Mouse (Mus musculus) kidney, embryonic 16.5 days (tissue): ENCODE results near the gene Zfp324. TPM values are rescaled to one million over a fixed set of nuclear protein-coding genes. Genes with fewer than 3 reads are reported as not detected.

Experiments used
- ATAC-seq: fragments of 200-750 bp; cut with Nextera tagmentation; 2 replicates; pipeline ENCODE4 v1.8.0; 2017; ENCODE audit warnings: moderate TSS enrichment; ENCODE audit not compliant: low FRiP score, low TSS enrichment
- H3K27ac ChIP-seq: fragments of 300-500 bp; sonication (generic); 2 replicates; pipeline ENCODE4 v1.5.1; 2014; ENCODE audit warnings: low read length
- H3K27me3 ChIP-seq: fragments of 300-500 bp; sonication (generic); 2 replicates; pipeline ENCODE4 v1.6.1; 2014; ENCODE audit warnings: low read length, control low read depth, mixed read lengths; ENCODE audit not compliant: insufficient read depth
- H3K36me3 ChIP-seq: fragments of 300-500 bp; sonication (generic); 2 replicates; pipeline ENCODE4 v1.6.1; 2014; ENCODE audit warnings: low read length, control low read depth, mixed read lengths; ENCODE audit not compliant: insufficient read depth
- H3K4me1 ChIP-seq: fragments of 300-500 bp; sonication (generic); 2 replicates; pipeline ENCODE4 v1.6.1; 2014; ENCODE audit warnings: low read length, control low read depth, mixed read lengths; ENCODE audit not compliant: insufficient read depth
- H3K4me2 ChIP-seq: fragments of 300-500 bp; sonication (generic); replicated peaks from 2 replicates; pipeline ENCODE4 v1.6.1; 2014; ENCODE audit warnings: low read depth, low read length
- H3K4me3 ChIP-seq: fragments of 300-500 bp; sonication (generic); 2 replicates; pipeline ENCODE4 v1.5.1; 2014; ENCODE audit warnings: mild to moderate bottlenecking, low read length
- H3K9ac ChIP-seq: fragments of 300-500 bp; sonication (generic); replicated peaks from 2 replicates; pipeline ENCODE4 v1.6.1; 2014; ENCODE audit warnings: low read length
- H3K9me3 ChIP-seq: fragments of 300-500 bp; sonication (generic); 2 replicates; pipeline ENCODE4 v1.6.1; 2016; ENCODE audit warnings: low read length, control low read depth
- WGBS: fragments of 180-500 bp; shearing (Covaris S2); extraction: QIAGEN DNeasy Blood & Tissue Kit; methylation state at CpG from one replicate; pipeline ENCODE4 v1.1.7; 2014; 5-methylcytosine and 5-hydroxymethylcytosine counted together
- polyA plus RNA-seq: library from polyadenylated mRNA; unstranded; fragments of >200 nt; fragmentation: Nextera tagmentation; extraction: Ambion mirVana; gene quantifications from 2 replicates; pipeline ENCODE4 v1.2.1, GENCODE M21; 2015

Gene Zfp324
- polyA plus RNA-seq, 1 experiment from 2014 or later = 12.1 TPM

DNA sequence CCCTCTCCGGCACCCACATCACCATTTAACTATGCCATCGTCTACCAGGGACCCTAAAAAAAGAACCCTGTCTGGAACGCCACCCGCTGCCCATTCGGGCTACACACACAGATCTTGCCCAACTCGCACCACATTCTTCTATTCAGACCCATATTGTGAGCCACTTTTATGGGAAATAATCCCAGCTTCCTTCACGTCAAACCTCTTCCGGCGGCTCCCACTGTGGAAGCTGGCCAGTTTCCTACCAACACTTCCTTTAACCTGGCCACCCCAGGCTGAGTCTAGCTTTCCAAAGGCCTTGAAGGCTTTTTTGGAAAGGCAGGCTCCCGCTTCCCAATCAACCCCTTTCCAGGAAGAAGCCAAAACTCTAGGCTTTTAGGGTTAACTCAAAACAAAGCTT lies 40.9 kb downstream of the Zfp324 start:
- ATAC-seq = no peak
- H3K9me3 ChIP-seq = no peaks in the 10 kb centered on the region
- peaks cover 31% of the 10 kb centered on the region for H3K4me1 ChIP-seq
- no peak overlapping the region for H3K4me3 ChIP-seq
- no peaks in the 10 kb centered on the region for H3K27me3 ChIP-seq
- WGBS = 85% methylated on average over 10 of the region's 10 CpGs
- no peak overlapping the region for H3K9ac ChIP-seq
- peaks cover 28% of the 10 kb centered on the region for H3K36me3 ChIP-seq
- 0 out of 2 replicates have a peak overlapping the region, but pooled peaks have one; percentile 0 for H3K27ac ChIP-seq
- no peak overlapping the region; the same call in 1 of the 2 replicates for H3K4me2 ChIP-seq

DNA sequence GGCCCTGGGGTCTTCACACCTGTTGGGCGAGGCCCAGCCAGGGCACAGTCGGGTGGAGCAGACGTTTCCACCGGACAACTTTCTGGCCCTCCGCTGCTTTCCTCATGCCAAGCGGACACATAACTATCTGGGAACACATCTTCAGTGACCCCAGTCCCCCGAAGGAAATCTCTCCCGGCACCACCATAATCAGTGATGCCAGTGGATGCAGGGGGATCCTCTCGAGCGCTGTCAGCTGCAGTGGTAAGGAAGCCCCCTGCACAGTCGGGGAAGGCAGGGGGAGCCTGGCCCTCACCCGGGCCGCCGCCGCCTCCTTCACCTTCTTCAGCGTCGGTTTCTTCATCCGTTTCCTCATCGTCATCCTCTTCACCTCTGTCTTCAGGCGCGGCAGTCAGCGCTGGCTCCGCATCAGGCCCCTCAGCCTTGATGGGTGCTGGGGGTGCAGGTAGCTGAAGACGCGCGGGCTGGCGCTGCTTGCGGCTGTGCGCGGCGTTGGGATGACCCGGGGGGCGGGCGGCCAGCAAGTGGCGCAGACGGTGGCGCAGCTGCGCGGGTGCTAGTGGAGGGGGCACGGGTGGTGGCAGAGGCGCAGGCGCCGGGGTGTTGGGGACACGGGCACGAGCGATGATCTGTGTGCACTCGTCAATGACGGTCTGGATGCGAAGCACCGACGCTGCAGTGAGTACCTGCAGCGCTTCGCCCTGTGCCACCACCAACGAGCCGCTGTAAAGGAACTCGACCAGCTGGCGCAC lies 41.9 kb downstream of the Zfp324 start:
- no peak for ATAC-seq
- peak overlapping the region; percentile 94 for H3K9ac ChIP-seq
- no peaks in the 10 kb centered on the region for H3K27me3 ChIP-seq

DNA sequence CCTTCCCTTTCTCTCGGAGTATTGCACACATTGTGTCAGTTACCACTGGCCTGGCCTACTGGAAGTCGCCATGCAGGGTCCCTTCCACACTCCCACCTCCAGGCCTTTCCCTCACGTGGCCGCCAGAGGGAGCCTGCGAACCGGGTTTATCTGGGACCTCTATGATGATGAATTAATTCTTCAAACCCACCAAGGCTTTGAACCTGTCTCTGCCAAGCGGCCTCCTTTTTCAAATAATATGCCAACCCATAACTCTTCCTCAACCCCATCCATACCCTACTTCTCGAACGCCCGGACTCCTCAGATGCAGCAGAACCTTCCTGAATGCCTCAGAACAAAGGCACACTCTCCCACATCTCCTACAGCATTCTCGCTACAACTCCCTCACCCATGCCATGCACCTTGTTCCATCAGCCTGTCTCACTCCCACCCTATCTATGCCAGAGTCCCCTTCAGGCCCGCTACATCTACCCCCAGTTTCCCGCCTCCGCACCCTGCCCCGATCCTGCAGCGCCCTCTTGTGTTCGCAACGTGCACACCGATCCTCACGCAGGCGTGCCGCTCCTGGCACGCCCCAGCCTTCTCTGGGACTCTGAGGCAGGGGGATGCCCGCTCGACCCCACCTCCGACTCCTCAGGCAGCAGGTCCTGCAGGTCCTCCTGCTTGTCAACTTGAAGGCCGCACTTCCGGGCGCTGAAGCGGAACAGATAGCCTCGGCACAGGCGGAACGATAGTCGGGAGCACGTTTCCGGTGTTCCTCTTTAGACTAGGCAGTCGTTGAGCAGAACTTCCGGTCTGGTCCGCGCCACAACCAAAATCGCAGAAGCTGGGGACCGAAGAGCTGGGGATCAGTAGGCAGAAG lies 43.7 kb downstream of the Zfp324 start:
- Histone ChIP-seq H3K36me3 (peaks cover 28% of the 10 kb centered on the region), H3K27ac (peak overlapping the region; percentile 99), H3K9ac (peak overlapping the region; percentile 94), H3K4me3 (peak overlapping the region; percentile 77), H3K9me3 (no peaks in the 10 kb centered on the region), H3K27me3 (no peaks in the 10 kb centered on the region), H3K4me2 (peak overlapping the region; percentile 66), H3K4me1 (peaks cover 31% of the 10 kb centered on the region)
- ATAC-seq = peak; percentile 93
- WGBS = 0% methylated on average over 42 of the region's 42 CpGs

More for the DNA sequence above, 41.9 kb downstream of the Zfp324 start:
- Histone ChIP-seq H3K36me3 (peaks cover 28% of the 10 kb centered on the region), H3K4me1 (peaks cover 31% of the 10 kb centered on the region), H3K4me3 (peak overlapping the region; percentile 27), H3K27ac (no peak overlapping the region), H3K9me3 (no peaks in the 10 kb centered on the region), H3K4me2 (peak overlapping the region; percentile 41)
- 38% methylated on average over 53 of the region's 57 CpGs for WGBS

DNA sequence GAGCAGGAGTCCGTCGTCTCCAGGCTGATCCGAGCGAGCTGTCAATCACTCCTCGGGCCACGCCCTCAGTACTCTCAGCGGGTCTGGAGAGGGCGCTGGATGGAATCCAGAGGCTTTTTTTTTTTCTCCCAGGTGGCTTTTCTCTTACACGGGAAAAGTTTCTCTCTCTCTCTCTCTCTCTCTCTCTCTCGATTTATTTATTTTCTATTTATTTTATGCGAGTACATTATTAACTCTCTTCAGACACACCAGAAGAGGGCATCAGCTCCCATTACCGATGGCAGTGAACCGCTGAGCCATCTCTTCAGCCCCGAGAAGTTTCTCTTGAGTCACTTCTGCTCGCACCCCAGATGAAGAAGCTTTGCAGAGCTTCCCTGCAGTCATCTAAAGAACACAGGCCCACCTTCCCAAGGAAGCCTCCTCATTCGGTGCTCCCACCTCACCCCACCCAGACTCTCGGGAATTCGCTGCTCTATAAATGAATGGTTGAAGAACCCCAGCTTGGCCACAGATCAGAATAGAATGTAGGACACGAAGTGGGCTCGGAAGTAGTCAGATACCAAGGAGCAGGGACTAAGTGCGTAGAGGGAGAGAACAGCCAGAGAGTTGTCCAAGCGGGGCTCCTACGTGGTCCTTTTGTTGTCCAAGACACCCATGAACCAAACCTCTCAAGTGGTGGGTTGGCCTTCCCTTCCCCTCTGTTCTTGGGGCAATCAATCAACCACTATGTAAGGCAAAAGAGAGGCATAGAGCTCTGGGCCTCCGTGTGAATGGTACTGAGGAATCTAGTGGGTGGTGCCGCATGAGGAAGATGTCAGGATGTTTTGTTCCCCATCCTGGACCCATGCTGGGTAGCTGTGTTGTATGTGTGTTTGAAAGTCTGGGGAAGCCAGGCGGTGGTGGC lies 44.6 kb downstream of the Zfp324 start, which contains the start of gene Zbtb45:
Gene Zbtb45, minus strand, starts transcription at position 30 of the 904 bp plus-strand sequence.
- WGBS = 12% methylated on average over 26 of the region's 26 CpGs

DNA sequence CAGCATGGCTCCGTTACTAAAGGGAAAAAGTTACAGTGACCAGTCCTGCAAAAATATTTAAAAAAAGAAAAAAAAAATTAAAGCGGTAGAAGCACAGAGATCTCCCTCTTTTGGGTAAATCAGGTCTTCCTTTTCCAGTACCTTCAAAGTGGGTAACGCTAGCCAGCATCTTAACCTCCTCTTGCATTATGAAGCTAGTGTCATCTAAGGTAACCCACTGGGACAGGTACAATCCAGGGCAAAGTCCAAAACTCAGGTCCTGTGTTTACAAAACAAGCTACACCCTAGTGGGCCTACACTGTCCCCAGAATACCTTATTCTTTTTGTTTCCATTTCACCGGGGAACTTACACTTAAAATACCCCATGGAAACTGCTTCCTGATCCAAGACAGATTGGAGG lies 48.0 kb downstream of the Zfp324 start:
- 60% methylated on average over 4 of the region's 4 CpGs for WGBS
- H3K27me3 ChIP-seq = no peaks in the 10 kb centered on the region
- no peak for ATAC-seq

More for the DNA sequence above, 44.6 kb downstream of the Zfp324 start, which contains the start of gene Zbtb45:
- Histone ChIP-seq H3K27ac (peak within 1 kb of the TSS; percentile 99), H3K9ac (peak within 1 kb of the TSS; percentile 94), H3K4me3 (peak within 1 kb of the TSS; percentile 77), H3K4me2 (peak within 1 kb of the TSS; percentile 66), H3K9me3 (no peaks in the 10 kb centered on the region), H3K27me3 (no peaks in the 10 kb centered on the region), H3K36me3 (peaks cover 23% of the 10 kb centered on the region), H3K4me1 (peaks cover 31% of the 10 kb centered on the region)
- no peak for ATAC-seq

DNA sequence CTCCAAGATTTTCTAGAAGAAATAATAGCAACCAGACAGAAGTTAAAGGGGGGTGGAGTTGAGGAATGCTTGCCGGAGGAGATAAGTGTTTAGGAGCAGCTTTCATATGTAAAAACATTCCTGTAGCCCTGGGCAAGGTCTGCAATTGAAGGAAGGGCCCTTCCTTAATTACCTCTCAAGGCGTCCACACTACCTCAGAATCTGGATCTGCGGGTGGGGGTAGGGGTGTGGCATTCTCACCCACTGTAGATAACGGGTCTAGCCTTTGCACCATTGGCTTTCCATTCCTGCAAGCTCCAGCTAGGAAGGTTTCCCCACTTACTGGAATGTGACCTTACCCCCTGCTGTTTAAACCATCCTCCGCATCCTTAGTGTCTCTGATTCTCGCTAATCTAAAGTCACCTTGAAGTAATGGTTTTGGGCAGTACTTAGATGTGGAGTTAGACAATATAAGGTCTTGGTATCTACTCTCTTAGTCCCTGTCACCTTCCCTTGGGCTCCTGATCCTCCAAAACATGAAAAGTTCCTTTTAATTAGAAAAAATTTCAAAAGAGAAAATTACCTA lies 48.7 kb downstream of the Zfp324 start:
- ATAC-seq = no peak

More for the DNA sequence above, 48.0 kb downstream of the Zfp324 start:
- Histone ChIP-seq H3K9me3 (no peaks in the 10 kb centered on the region), H3K36me3 (no peaks in the 10 kb centered on the region), H3K9ac (no peak overlapping the region), H3K4me2 (no peak overlapping the region), H3K4me1 (peaks cover 10% of the 10 kb centered on the region), H3K27ac (no peak overlapping the region), H3K4me3 (no peak overlapping the region)

DNA sequence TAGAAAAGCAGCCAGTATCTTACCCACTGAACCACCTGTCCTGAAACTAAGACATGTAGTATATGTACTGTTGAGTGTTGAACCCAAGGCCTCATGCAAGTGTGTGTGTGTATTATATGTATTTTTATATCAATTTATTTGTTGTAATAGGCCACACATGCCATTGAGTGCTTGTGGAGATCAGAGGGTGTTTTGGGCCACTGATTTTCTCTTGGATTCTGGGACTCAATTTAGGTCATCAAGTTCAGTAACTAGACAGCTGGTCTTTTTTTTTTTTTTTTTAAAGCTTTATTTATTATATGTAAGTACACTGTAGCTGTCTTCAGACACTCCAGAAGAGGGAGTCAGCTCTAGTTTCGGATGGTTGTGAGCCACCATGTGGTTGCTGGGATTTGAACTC lies 49.6 kb downstream of the Zfp324 start:
- no peak overlapping the region for H3K4me3 ChIP-seq
- no peaks in the 10 kb centered on the region for H3K27me3 ChIP-seq
- WGBS = 90% methylated on average over 1 of the region's 1 CpGs
- H3K27ac ChIP-seq = no peak overlapping the region
- H3K4me2 ChIP-seq = no peak overlapping the region
- no peaks in the 10 kb centered on the region for H3K9me3 ChIP-seq
- no peaks in the 10 kb centered on the region for H3K36me3 ChIP-seq
- peaks cover 5% of the 10 kb centered on the region; the same call in 1 of the 2 replicates for H3K4me1 ChIP-seq
- ATAC-seq = no peak
- H3K9ac ChIP-seq = no peak overlapping the region

More for the DNA sequence above, 48.7 kb downstream of the Zfp324 start:
- 40% methylated on average over 6 of the region's 6 CpGs for WGBS
- H3K36me3 ChIP-seq = no peaks in the 10 kb centered on the region
- peaks cover 6% of the 10 kb centered on the region; the same call in 1 of the 2 replicates for H3K4me1 ChIP-seq
- H3K9ac ChIP-seq = no peak overlapping the region
- H3K27me3 ChIP-seq = no peaks in the 10 kb centered on the region
- H3K4me2 ChIP-seq = no peak overlapping the region
- no peak overlapping the region for H3K4me3 ChIP-seq
- no peaks in the 10 kb centered on the region for H3K9me3 ChIP-seq
- H3K27ac ChIP-seq = no peak overlapping the region

DNA sequence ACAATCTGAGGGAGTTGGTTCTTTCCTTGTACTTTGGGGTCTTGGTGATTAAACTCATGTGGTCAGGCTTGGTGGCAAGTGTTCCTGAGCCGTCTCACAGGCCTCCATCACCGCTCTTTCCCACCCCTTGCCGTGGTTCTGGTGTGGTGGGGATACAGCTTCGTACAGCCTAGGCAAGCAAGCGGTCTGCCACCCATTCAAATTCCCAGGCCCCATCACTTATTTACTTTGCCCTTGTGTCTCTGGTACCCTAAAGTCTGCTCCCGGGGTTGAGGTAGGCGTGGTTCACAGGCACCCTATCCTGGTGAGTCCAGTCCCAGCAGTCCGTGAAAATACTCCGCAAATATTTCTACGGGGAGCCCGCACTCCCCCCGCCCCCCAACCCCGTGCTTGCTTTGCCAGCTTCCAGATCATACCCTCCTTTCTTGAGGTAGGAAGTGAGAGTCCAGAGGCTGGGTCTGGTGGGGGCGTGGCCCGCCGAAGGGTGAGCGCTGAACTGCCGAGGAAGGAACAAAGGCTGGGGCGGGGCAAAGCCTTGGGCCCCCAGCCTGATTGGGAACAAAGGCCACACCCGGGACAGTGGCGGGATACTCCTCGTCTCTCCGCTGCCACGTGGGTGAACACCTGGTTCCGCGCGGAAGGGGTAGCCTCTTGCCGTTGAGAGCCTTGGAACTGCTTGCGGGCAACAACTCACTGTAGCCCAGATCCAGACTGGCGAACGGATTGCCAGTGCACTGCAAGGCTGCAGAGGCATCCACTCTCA lies 57.3 kb downstream of the Zfp324 start:
- Histone ChIP-seq H3K9me3 (no peaks in the 10 kb centered on the region), H3K4me2 (peak overlapping the region; percentile 98), H3K36me3 (peaks cover 25% of the 10 kb centered on the region), H3K27me3 (no peaks in the 10 kb centered on the region), H3K4me1 (peaks cover 15% of the 10 kb centered on the region), H3K9ac (peak overlapping the region; percentile 98), H3K4me3 (peak overlapping the region; percentile 95), H3K27ac (peak overlapping the region; percentile 100)
- peak; percentile 79 for ATAC-seq
- 3% methylated on average over 31 of the region's 31 CpGs for WGBS
